Mouse (Mus musculus): ENCODE measurements at regions not wholly inside any gene's neighbourhood (a gene's known extent, or its start where the extent isn't known, plus 50 kb on each side); places are given as distances from the start of the nearest gene placed in this dataset.

GRCm38 (mm10) chr4:12498426-12498825 lies 326.6 kb upstream of the Fam92a start:
- H3K4me1 ChIP-seq: no peaks in the 10 kb centered on the region
- H3K36me3 ChIP-seq (replicated peaks): no peaks in the 10 kb centered on the region
- no peaks in the 10 kb centered on the region for H3K9me3 ChIP-seq
- H3K4me3 ChIP-seq: no peak overlapping the region
- no peak for ATAC-seq (replicated peaks)
- H3K9ac ChIP-seq: no peak overlapping the region
- 88% methylated on average over 4 of the region's 4 CpGs for WGBS
- no peaks in the 10 kb centered on the region for H3K27me3 ChIP-seq (replicated peaks)
- no peak overlapping the region for H3K27ac ChIP-seq
- H3K4me2 ChIP-seq: no peak overlapping the region

DNA sequence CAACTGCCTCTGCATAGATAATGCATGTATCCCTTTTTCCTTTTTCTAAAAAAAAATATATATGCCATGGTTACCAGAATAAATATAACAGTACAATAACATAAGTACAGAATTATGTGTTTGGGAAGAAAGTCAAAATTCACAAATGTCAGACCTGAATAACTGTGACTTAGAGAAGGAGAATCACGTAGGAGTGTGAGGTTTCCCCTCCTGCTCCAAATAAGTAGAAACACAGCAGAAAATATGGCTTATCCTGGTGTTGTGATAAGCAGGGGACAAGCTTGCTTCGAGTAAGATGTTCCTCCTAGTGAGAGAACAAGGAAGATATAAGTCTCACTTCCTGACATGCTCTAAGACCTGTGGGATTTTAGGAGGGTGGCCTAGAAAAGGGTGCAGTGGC lies 320.7 kb upstream of the Fam92a start:
- H3K9me3 ChIP-seq: no peaks in the 10 kb centered on the region
- H3K4me1 ChIP-seq: no peaks in the 10 kb centered on the region
- no peak for ATAC-seq (replicated peaks)
- H3K9ac ChIP-seq: no peak overlapping the region
- no peak overlapping the region for H3K27ac ChIP-seq
- no peaks in the 10 kb centered on the region for H3K27me3 ChIP-seq (replicated peaks)
- WGBS: 84% methylated on average over 2 of the region's 2 CpGs
- H3K4me2 ChIP-seq: no peak overlapping the region
- H3K4me3 ChIP-seq: no peak overlapping the region
- H3K36me3 ChIP-seq (replicated peaks): no peaks in the 10 kb centered on the region

DNA sequence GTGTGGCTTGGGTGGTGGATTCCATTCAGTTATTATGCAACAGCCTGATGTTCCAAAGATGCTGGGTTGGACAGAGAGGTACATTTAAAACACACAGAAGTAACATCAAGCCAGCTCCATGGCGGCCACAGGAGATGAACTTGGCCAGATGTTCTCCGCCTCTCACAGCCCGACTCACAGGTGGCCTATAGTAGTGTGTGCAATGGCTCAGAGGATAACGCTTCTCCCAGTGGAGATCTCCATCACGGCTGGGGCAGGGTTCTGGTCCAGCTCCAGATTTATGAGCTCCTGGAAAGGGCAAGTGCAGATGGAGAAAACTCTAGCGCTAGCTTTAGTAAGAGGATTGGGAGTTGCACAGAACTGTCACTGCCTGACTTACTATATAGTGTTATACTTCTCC lies 319.5 kb upstream of the Fam92a start:
- no peaks in the 10 kb centered on the region; the same call in 1 of the 2 replicates for H3K4me1 ChIP-seq
- no peaks in the 10 kb centered on the region for H3K36me3 ChIP-seq (replicated peaks)
- no peaks in the 10 kb centered on the region for H3K9me3 ChIP-seq
- H3K27me3 ChIP-seq (replicated peaks): no peaks in the 10 kb centered on the region
- no peak overlapping the region for H3K4me2 ChIP-seq
- H3K4me3 ChIP-seq: no peak overlapping the region
- no peak overlapping the region for H3K27ac ChIP-seq
- 87% methylated on average over 6 of the region's 6 CpGs for WGBS
- no peak overlapping the region for H3K9ac ChIP-seq
- no peak for ATAC-seq (replicated peaks)

DNA sequence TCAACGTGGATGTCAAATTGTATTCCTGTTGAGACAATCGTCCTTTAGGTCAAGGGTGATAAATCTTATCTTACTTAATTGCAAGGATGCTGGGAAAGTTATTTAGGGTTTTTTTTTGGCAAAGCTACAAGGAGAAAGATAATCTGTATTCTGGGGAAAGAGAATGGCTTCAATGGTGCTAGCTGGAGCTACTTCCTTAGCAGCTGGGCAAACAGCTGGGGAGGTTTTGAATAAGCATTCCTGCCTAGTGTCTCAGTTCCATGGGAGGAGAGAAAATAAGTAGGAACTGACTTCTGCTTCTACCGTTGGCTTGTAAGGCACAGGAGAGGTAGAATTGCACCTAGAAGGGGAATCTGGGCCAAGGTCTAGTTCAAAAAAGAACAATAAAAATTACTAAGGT lies 318.3 kb upstream of the Fam92a start:
- Histone ChIP-seq H3K4me1 (no peaks in the 10 kb centered on the region; the same call in 1 of the 2 replicates), H3K4me3 (no peak overlapping the region), H3K4me2 (no peak overlapping the region), H3K27me3 (replicated peaks) (no peaks in the 10 kb centered on the region), H3K27ac (no peak overlapping the region), H3K9ac (no peak overlapping the region), H3K9me3 (no peaks in the 10 kb centered on the region), H3K36me3 (replicated peaks) (no peaks in the 10 kb centered on the region)
- ATAC-seq (replicated peaks): no peak
- 79% methylated on average over 3 of the region's 3 CpGs for WGBS

DNA sequence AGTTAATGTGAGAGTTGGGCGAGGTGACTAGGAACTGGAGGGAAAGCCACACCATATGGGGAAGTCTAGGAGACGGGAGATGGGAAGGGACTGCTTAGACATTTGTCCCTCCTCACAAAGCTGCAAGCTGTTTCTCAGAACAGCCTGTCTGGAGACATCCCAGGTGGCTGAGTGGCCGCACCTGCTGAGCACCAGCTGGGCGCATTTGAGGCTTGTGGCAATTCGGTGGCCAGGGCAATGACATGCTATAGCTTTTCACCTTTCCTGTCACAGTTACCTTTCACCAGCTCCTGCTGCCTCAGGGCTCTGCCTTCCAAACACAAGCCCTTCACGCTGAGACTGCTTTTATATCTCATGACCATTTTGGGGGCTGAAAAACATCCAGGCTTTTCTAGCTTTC lies 317.5 kb upstream of the Fam92a start:
- Histone ChIP-seq H3K36me3 (replicated peaks) (no peaks in the 10 kb centered on the region), H3K4me1 (no peaks in the 10 kb centered on the region; the same call in 1 of the 2 replicates), H3K9ac (no peak overlapping the region), H3K4me2 (no peak overlapping the region), H3K9me3 (no peaks in the 10 kb centered on the region), H3K27ac (no peak overlapping the region), H3K4me3 (no peak overlapping the region), H3K27me3 (replicated peaks) (no peaks in the 10 kb centered on the region)
- ATAC-seq (replicated peaks): no peak
- WGBS: 78% methylated on average over 6 of the region's 6 CpGs

DNA sequence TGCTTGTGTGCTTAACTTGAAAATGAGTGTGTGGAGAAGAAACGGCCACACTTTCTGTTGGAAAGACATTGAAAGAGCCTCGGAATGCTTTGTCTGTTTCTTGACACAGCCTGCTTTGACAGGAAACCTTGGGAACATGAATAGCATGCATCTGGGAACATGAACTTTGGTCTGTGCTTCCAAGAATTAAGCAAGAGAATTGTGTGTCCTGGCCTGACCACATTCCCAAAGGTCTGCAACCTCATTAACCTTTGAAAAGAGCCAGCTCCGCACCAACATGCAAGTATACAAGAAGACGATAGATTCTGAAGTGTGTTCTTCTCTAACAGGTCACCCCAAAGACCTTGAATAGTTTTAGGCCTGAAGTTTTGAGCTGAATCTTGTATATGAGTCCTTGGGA lies 309.7 kb upstream of the Fam92a start:
- H3K4me3 ChIP-seq: no peak overlapping the region
- no peaks in the 10 kb centered on the region for H3K9me3 ChIP-seq
- no peaks in the 10 kb centered on the region; the same call in 1 of the 2 replicates for H3K4me1 ChIP-seq
- 61% methylated on average over 4 of the region's 4 CpGs for WGBS
- H3K27me3 ChIP-seq (replicated peaks): no peaks in the 10 kb centered on the region
- H3K9ac ChIP-seq: no peak overlapping the region
- no peak overlapping the region for H3K4me2 ChIP-seq
- H3K27ac ChIP-seq: no peak overlapping the region
- H3K36me3 ChIP-seq (replicated peaks): no peaks in the 10 kb centered on the region
- no peak for ATAC-seq (replicated peaks)

DNA sequence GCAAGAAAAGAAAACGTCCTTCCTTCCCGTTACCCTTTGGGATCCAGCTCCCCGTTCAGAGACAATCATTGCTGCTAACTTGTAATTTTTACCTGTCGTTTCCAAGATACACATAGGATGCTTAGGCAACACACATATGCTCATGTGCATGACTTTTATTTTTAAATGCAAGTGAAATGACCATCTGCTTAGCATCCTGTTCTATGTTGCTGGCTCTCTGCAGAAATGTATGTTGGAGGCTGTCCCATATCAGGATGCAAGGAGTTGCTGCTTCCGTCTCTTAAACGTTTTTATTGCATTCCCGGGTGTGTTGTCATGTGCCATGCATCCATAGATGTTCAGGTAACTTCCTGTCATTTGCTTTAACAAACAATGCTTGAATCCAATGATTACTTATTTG lies 304.9 kb upstream of the Fam92a start:
- H3K4me1 ChIP-seq: 0 out of 2 replicates have a peak, but pooled peaks cover 4% of the 10 kb centered on the region
- H3K27ac ChIP-seq: no peak overlapping the region
- H3K27me3 ChIP-seq (replicated peaks): no peaks in the 10 kb centered on the region
- no peak overlapping the region for H3K9ac ChIP-seq
- ATAC-seq (replicated peaks): no peak
- no peak overlapping the region for H3K4me3 ChIP-seq
- H3K9me3 ChIP-seq: no peaks in the 10 kb centered on the region
- no peak overlapping the region for H3K4me2 ChIP-seq
- WGBS: 89% methylated on average over 7 of the region's 7 CpGs
- H3K36me3 ChIP-seq (replicated peaks): no peaks in the 10 kb centered on the region

DNA sequence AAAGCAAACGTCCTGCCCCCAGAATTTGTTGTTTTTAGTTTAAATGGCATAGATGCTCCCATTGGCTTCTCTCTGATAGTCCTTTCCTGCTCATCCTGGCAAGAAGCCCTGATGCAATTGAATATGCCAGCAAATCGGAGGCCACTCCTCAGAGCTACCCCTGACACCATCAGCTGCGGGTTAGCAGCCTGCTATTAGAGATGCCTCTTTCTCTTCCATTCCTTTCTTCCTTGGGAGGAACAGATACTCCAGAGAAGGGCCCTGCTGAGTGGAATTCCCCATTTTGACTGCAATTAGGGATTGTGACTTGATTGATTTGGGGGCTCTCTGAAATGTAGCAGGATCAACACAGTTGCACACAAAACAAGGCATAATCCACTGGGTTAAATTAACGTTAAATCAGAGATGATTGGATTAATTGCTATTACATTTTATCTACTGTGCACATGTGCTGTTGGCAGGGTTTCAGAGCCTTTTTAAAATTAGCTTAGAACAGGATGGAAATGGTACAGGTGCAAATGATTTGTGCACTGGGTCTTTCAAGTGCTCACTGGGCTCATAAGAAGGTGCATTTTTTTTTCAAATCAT lies 303.3 kb upstream of the Fam92a start:
- H3K4me1 ChIP-seq: 0 out of 2 replicates have a peak, but pooled peaks cover 4% of the 10 kb centered on the region
- H3K27me3 ChIP-seq (replicated peaks): no peaks in the 10 kb centered on the region
- H3K4me3 ChIP-seq: no peak overlapping the region
- ATAC-seq (replicated peaks): no peak; the same call in 1 of the 2 replicates
- H3K9ac ChIP-seq: no peak overlapping the region
- no peak overlapping the region for H3K27ac ChIP-seq
- H3K36me3 ChIP-seq (replicated peaks): no peaks in the 10 kb centered on the region
- H3K9me3 ChIP-seq: no peaks in the 10 kb centered on the region
- WGBS: 53% methylated on average over 4 of the region's 4 CpGs
- no peak overlapping the region for H3K4me2 ChIP-seq

DNA sequence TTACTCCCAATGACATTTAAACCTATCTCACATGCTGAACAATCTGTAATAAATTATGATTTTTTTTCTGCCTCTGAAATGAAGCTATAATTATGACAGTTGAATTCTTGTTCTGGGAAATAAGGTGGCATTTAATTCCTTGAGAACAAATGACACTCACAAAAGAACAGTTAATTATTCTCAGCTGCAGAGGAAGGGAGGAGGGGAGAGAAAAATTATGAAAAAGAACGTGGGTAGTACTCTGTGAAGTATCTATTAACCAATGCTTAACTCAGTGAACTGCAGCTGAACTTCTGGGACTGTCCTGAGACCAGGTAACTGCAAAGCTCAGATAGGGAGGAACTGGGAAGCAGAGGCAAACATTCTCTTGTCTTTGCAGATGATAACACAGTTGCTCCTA lies 302.6 kb upstream of the Fam92a start:
- Histone ChIP-seq H3K4me2 (no peak overlapping the region), H3K9me3 (no peaks in the 10 kb centered on the region), H3K27ac (no peak overlapping the region), H3K4me1 (0 out of 2 replicates have a peak, but pooled peaks cover 4% of the 10 kb centered on the region), H3K27me3 (replicated peaks) (no peaks in the 10 kb centered on the region), H3K4me3 (no peak overlapping the region), H3K36me3 (replicated peaks) (no peaks in the 10 kb centered on the region), H3K9ac (no peak overlapping the region)
- no peak for ATAC-seq (replicated peaks)
- 59% methylated on average over 1 of the region's 1 CpGs for WGBS

- no peaks in the 10 kb centered on the region for H3K36me3 ChIP-seq (replicated peaks)
- ATAC-seq (replicated peaks): no peak
- H3K4me2 ChIP-seq: no peak overlapping the region
- H3K9me3 ChIP-seq: no peaks in the 10 kb centered on the region
- 82% methylated on average over 2 of the region's 2 CpGs for WGBS
- peaks cover 7% of the 10 kb centered on the region; the same call in 1 of the 2 replicates for H3K4me1 ChIP-seq
- H3K9ac ChIP-seq: no peak overlapping the region
- H3K4me3 ChIP-seq: no peak overlapping the region
- H3K27me3 ChIP-seq (replicated peaks): no peaks in the 10 kb centered on the region
- 0 out of 2 replicates have a peak overlapping the region, but pooled peaks have one; percentile 12 for H3K27ac ChIP-seq
These were observed 289.9 kb upstream of the Fam92a start for GRCm38 (mm10) chr4:12461701-12462100.

- Histone ChIP-seq H3K36me3 (replicated peaks) (no peaks in the 10 kb centered on the region), H3K4me3 (no peak overlapping the region), H3K4me2 (no peak overlapping the region), H3K27me3 (replicated peaks) (no peaks in the 10 kb centered on the region), H3K9me3 (no peaks in the 10 kb centered on the region), H3K4me1 (peaks cover 7% of the 10 kb centered on the region; the same call in 1 of the 2 replicates), H3K9ac (no peak overlapping the region), H3K27ac (0 out of 2 replicates have a peak overlapping the region, but pooled peaks have one; percentile 12)
- ATAC-seq (replicated peaks): no peak
- WGBS: 57% methylated on average over 4 of the region's 4 CpGs
These were observed 289.4 kb upstream of the Fam92a start for GRCm38 (mm10) chr4:12461251-12461650.

DNA sequence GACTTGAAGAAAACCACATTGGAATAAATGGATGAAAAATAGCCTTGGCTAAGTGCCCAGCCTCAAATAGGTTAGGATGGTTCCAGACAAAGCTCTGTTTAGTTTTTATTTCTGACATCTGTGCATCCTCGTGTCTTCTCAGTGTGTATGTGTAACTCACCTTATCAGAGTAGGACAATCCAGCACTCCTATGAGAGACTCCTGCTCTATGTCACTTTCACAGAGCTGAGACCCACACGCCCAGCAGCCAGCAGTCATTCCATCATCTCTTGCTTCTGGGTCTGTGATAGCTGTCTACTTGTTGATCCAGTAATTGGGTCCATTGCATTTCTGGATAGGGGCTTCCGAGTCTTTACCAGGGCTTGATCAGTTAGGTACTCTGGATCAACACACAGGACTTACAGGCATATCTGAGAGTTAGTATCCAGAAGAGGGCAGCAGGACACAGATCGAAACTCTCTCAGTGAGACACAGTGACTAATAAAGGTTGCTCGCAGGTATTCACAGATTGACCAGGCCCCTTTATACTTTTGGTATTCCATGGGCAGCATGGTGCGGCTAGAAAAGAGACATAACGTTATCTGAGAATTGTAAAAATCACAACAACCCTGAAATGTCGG lies 286.3 kb upstream of the Fam92a start:
- 83% methylated on average over 8 of the region's 8 CpGs for WGBS
- no peaks in the 10 kb centered on the region for H3K36me3 ChIP-seq (replicated peaks)

GRCm38 (mm10) chr4:12452086-12452485 lies 280.3 kb upstream of the Fam92a start:
- no peak for ATAC-seq (replicated peaks)
- Histone ChIP-seq H3K27ac (no peak overlapping the region), H3K9ac (no peak overlapping the region), H3K4me3 (no peak overlapping the region), H3K27me3 (replicated peaks) (no peaks in the 10 kb centered on the region), H3K36me3 (replicated peaks) (no peaks in the 10 kb centered on the region), H3K9me3 (no peaks in the 10 kb centered on the region), H3K4me2 (no peak overlapping the region), H3K4me1 (no peaks in the 10 kb centered on the region)
- 89% methylated on average over 2 of the region's 2 CpGs for WGBS

More for the DNA sequence above, 286.3 kb upstream of the Fam92a start:
- Histone ChIP-seq H3K27me3 (replicated peaks) (no peaks in the 10 kb centered on the region), H3K9me3 (no peaks in the 10 kb centered on the region), H3K4me3 (no peak overlapping the region), H3K4me1 (peaks cover 7% of the 10 kb centered on the region; the same call in 1 of the 2 replicates), H3K27ac (no peak overlapping the region), H3K4me2 (no peak overlapping the region), H3K9ac (no peak overlapping the region)
- ATAC-seq (replicated peaks): no peak
